Mouse (Mus musculus): ENCODE measurements around the gene Ssbp3. TPM values are rescaled to one million over a fixed set of nuclear protein-coding genes. Genes with fewer than 3 reads are reported as not detected.
A peak's percentile ranks its signal among the peaks of the same experiment; 100 is the strongest.

Ssbp3 gene
- total RNA-seq, 2 experiments from 2014 or later = 89.5 to 106 TPM

DNA sequence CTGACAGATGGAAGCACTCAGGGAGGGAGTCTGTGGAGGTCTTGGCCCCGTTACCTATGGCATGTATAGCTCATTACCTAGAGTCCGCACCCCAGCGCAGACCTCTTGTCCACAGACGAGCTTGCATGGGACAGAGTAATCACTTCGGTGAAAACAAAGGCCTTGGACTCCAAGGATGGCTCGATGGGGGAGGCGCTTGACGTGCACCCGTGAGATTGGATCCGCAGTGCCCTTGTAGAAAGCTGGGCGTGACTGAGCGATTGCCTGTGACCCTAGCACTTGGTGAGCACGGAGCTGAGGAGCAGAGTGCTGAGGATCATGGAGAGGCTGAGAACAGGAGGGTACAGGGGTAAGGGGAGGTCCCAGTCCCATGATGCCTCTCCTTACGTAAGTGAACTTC is 181.2 kb downstream of the Ssbp3 start:
- no peak for DNase-seq (ENCODE audit: low spot score in 2 of 2)

DNA sequence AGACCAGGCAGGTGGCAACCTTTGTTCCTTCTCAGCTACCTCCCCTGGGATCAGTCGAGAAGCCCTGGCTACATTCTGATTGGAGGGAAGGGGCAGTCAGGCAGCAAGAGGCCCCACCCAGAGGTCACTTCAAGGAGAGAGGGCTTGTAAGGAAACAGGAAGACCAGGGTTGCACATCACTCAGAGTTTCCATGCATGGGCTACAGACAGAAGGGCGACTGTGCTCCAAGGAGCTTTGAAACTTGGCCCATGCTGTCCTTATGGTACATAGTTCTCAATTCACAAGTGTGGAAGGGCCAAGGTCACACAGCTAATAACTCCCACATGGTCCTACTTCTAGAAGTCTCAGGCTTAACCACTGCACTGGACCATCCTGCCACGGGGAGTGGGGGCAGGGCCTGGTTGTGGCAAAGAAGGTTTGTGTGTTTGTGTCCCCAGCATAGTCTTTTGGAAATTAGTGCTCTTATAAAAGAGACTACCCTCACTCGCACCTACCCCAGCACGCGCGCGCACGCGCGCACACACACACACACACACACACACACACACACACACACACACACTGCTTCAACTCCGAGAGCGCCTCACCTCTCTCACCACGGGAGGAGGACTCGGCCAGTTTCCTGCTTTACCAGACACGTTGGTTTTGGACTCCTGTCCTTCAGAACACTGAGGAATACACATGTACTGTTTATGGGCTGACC is 184.1 kb downstream of the Ssbp3 start:
- DNase-seq (ENCODE audit: low spot score in 2 of 2) = no peak

DNA sequence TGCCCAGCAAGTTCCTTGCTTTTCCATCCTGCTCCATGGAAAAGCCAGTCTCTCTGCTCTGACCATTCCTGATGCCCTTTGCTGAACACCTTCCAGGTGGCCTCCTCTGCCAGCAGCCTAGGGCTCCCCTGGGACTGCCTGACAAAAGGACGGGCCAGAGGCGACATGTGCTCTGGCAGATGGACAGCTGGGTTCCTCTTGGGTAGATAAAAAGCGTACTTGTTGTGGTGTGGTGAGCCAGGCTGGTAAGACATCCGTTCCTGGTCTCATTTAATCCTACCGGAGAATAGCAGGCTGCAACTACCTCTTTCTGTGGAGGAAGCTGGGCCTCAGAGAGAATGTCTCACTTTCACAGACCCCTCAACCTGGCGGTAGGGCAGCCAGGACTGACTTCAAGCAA is 185.5 kb downstream of the Ssbp3 start:
- DNase-seq (ENCODE audit: low spot score in 2 of 2) = peak; percentile 25 to 37

DNA sequence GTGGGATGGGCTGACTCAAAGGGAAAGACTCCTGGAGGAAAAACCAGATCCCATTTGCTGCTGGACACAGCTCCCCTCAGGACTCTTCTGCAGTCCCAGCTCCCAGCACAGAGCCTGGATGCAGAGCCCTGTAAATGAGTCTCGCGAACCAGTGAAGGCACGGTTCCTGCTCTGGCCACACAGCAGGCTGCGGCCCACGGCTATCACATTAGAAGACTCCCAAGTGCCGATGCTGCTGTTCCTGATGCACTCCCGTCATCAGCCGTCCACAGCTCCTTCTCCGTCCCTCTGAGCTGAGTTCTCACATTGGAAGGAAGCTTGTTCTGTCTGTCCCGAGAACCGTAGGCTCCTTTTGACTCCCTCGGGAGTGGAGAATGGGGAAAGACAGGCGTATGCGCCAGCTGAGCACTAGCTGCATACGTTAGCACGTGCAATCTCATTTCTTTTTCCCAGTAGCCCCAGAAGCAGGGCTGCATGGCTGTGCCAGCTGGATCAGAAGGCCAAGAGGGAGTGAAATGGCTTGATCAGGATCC is 186.4 kb downstream of the Ssbp3 start, which contains the start of gene Cdcp2:
Gene Cdcp2, plus strand, starts transcription at position 51 of the 533 bp plus-strand sequence.
- DNase-seq (ENCODE audit: low spot score in 2 of 2) = no peak

DNA sequence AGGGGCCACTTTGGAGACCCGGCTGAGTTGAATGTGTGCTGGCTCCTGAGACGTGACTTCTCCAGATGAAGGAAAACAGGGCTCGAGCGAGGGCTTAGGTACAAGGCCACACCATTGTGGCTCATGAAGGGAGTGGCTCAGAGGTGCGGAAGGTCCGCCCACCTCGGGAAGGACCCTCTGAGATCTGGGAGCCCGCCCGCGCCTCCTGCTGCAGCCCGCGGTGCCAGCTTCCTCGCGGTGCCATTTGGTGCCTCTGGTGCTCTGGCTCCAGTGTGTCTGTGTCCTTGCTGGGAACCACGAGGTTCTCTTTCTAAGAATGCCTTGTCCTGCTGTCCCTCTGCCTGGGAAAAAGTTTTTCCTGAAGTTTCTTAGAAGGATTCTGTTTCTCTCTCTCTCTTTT is 187.4 kb downstream of the Ssbp3 start:
- DNase-seq (ENCODE audit: low spot score in 2 of 2) = no peak

DNA sequence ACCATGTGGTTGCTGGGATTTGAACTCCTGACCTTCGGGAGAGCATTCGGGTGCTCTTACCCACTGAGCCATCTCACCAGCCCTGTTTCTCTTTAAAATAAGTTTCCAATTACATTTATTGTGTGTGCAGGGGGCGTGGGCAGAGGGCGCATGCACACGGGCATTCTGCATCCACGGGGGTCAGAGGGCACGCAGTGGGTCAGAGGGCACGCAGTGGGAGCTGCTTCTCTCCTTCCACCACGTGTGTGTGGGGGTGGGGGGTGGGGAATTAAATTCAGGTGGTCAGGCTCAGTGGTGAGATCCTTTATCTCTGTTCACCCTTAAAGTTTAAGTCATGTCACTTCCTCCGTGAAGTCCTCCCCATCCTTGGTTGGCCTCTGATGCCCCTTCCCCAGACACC is 187.9 kb downstream of the Ssbp3 start:
- no peak for DNase-seq (ENCODE audit: low spot score in 2 of 2)

DNA sequence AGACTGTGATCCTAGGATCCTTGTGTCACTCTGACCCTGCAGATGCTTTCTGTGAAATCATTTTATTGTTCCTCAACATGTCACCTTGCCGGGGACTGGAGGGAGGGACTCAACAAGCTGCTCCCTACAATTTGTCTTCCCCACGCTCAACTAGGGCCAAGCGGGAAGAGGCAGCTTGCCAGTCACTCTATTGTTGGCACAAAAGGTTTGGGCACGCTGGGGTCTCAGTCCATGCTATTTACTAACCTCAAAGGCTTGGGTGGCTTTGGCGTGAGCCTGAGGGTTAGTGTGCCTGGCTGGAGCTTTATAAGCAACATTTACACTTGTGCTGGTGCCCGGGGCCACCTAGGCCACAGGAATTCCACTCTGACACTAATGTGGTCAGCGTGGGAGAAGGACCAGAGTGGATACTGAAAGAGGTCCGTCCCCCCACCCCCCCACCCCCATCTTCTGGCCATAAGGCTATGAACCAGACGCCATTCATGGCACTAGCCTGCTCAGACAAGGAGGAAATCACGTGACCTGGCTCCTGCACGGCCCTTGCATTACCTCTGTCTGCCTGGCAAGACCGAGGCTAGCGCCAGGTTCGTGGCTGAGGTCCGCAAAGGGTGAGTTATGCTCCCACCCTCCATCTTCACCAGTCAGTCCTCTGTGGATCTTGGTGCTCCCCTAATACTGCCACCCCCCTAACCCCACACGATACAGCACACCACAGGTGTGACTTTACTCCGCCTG is 188.5 kb downstream of the Ssbp3 start:
- no peak for DNase-seq (ENCODE audit: low spot score in 2 of 2)

Other genes starting within 250 kb of the Ssbp3 start
- 10 to 100 TPM; 44.5 to 52.2 TPM for gene Ttc4, start 231.8 kb upstream of the Ssbp3 start, total RNA-seq (2021)
- 1 to 10 TPM; 1.9 to 3.5 TPM for gene Mroh7, start 179.8 kb upstream of the Ssbp3 start, total RNA-seq (2021)
- gene Fam151a, start 176.8 kb upstream of the Ssbp3 start, total RNA-seq (2021) = not detected
- 10 to 100 TPM; 19.4 to 21.1 TPM for gene Acot11, start 105.7 kb upstream of the Ssbp3 start, total RNA-seq (2021)
- gene Mrpl37, start 156.2 kb downstream of the Ssbp3 start, total RNA-seq (2021) = 10 to 100 TPM; 63.5 to 74.0 TPM
- 10 to 100 TPM in 1 of 2 experiments, 1 to 10 TPM in 1; 9.6 to 10.5 TPM for gene Cyb5rl, start 156.3 kb downstream of the Ssbp3 start, total RNA-seq (2021)
- not detected for gene Cdcp2, start 186.2 kb downstream of the Ssbp3 start, total RNA-seq (2021)

All from layer of hippocampus, postnatal 10 days (tissue).